Mouse (Mus musculus) MEL (cell line): ENCODE results near the gene Ccdc155. TPM values are rescaled to one million over a fixed set of nuclear protein-coding genes. Genes with fewer than 3 reads are reported as not detected.

Source experiments
- DNase-seq: peaks from one replicate; pipeline ENCODE4 v3.0.0; 2011; ENCODE audit warnings: low read depth, low spot score
- H3K27ac ChIP-seq: 2 replicates; pipeline ENCODE4 v1.5.1; 2012; ENCODE audit warnings: low read depth, mild to moderate bottlenecking, control low read depth, low read length, moderate library complexity; ENCODE audit not compliant: control insufficient read depth
- H3K27me3 ChIP-seq, 2 experiments: fragments of 150-350 bp in 1 of 2; sonication (generic) in 1 of 2; 2 replicates each; pipeline ENCODE4 v1.6.1; 2012; ENCODE audit warnings: low read length in 2 of 2, mild to moderate bottlenecking in 2 of 2, improper control_type of control experiment in 1 of 2, moderate library complexity in 1 of 2; ENCODE audit not compliant: insufficient read depth in 2 of 2, control insufficient read depth in 1 of 2
- H3K36me3 ChIP-seq, 2 experiments: 2 replicates each; pipeline ENCODE4 v1.6.1; 2012 to 2014; ENCODE audit warnings: low read length in 2 of 2, improper control_type of control experiment in 1 of 2, inconsistent platforms in 1 of 2, mild to moderate bottlenecking in 1 of 2; ENCODE audit not compliant: insufficient read depth in 2 of 2, control insufficient read depth in 1 of 2
- H3K4me1 ChIP-seq, 2 experiments: fragments of 150-350 bp in 1 of 2; sonication (generic) in 1 of 2; 2 replicates each; pipeline ENCODE4 v1.6.1; 2012; ENCODE audit warnings: low read length in 2 of 2, improper control_type of control experiment in 1 of 2, mild to moderate bottlenecking in 1 of 2; ENCODE audit not compliant: insufficient read depth in 2 of 2, control insufficient read depth in 1 of 2
- H3K4me3 ChIP-seq, 2 experiments: fragments of 150-350 bp in 1 of 2; sonication (generic) in 1 of 2; 2 replicates each; pipeline ENCODE4 v1.5.1; 2012; ENCODE audit warnings: low read depth in 2 of 2, low read length in 2 of 2, mild to moderate bottlenecking in 2 of 2, moderate library complexity in 2 of 2, control low read depth in 1 of 2, improper control_type of control experiment in 1 of 2; ENCODE audit not compliant: control insufficient read depth in 1 of 2, insufficient read depth in 1 of 2
- H3K79me2 ChIP-seq: 2 replicates; pipeline ENCODE4 v1.6.1; 2012; ENCODE audit warnings: mild to moderate bottlenecking, low read length, moderate library complexity; ENCODE audit not compliant: control insufficient read depth, poor library complexity, insufficient read depth
- H3K9ac ChIP-seq: 2 replicates; pipeline ENCODE4 v1.6.1; 2012; ENCODE audit warnings: low read depth, mild to moderate bottlenecking, control low read depth, low read length, moderate library complexity; ENCODE audit not compliant: control insufficient read depth, poor library complexity, severe bottlenecking
- H3K9me3 ChIP-seq: fragments of 150-350 bp; sonication (generic); replicated peaks from 2 replicates; pipeline ENCODE4 v1.6.1; 2012; ENCODE audit warnings: mild to moderate bottlenecking, low read length, improper control_type of control experiment, moderate library complexity; ENCODE audit not compliant: insufficient read depth
- BHLHE40 ChIP-seq: IDR thresholded peaks from 2 replicates; pipeline ENCODE4 v1.6.1; 2012; ENCODE audit warnings: low read depth, mild to moderate bottlenecking, inconsistent platforms, low read length, improper control_type of control experiment, borderline replicate concordance
- CHD1 ChIP-seq: IDR thresholded peaks from 2 replicates; pipeline ENCODE4 v1.6.1; 2012; ENCODE audit warnings: low read depth, mild to moderate bottlenecking, inconsistent platforms, low read length, improper control_type of control experiment
- CHD2 ChIP-seq: IDR thresholded peaks from 2 replicates; pipeline ENCODE4 v1.6.1; 2011; ENCODE audit warnings: low read length, improper control_type of control experiment
- E2F4 ChIP-seq: IDR thresholded peaks from 2 replicates; pipeline ENCODE4 v1.6.1; 2011; ENCODE audit warnings: low read depth, low read length, improper control_type of control experiment, borderline replicate concordance
- ELF1 ChIP-seq: IDR thresholded peaks from 2 replicates; pipeline ENCODE4 v1.6.1; 2014; ENCODE audit warnings: low read depth, mild to moderate bottlenecking, inconsistent platforms, low read length, improper control_type of control experiment, moderate library complexity
- EP300 ChIP-seq, 2 experiments: IDR thresholded peaks; 2 replicates each; pipeline ENCODE4 v1.6.1; 2011; ENCODE audit warnings: improper control_type of control experiment in 2 of 2, low read length in 2 of 2, low read depth in 1 of 2, mild to moderate bottlenecking in 1 of 2
- JUND ChIP-seq: IDR thresholded peaks from 2 replicates; pipeline ENCODE4 v1.6.1; 2011; ENCODE audit warnings: low read depth, mild to moderate bottlenecking, improper control_type of control experiment, low read length
- KAT2A ChIP-seq: conservative IDR thresholded peaks from 2 replicates; pipeline ENCODE4 v1.6.1; 2012; ENCODE audit warnings: low read depth, low read length, improper control_type of control experiment, inconsistent platforms
- MAFK ChIP-seq: IDR thresholded peaks from 2 replicates; pipeline ENCODE4 v1.6.1; 2011; ENCODE audit warnings: low read depth, mild to moderate bottlenecking, low read length, improper control_type of control experiment, borderline replicate concordance
- MAX ChIP-seq: IDR thresholded peaks from 2 replicates; pipeline ENCODE4 v1.6.1; 2011; ENCODE audit warnings: low read length, improper control_type of control experiment
- MAZ ChIP-seq: IDR thresholded peaks from 2 replicates; pipeline ENCODE4 v1.6.1; 2012; ENCODE audit warnings: low read depth, mild to moderate bottlenecking, inconsistent platforms, low read length, improper control_type of control experiment
- MEF2A ChIP-seq: IDR thresholded peaks from 2 replicates; pipeline ENCODE4 v1.6.1; 2014; ENCODE audit warnings: low read depth, mild to moderate bottlenecking, inconsistent platforms, low read length, improper control_type of control experiment; ENCODE audit not compliant: poor library complexity, insufficient replicate concordance, severe bottlenecking; ENCODE audit errors: extremely low read depth
- MYB ChIP-seq: IDR thresholded peaks from 2 replicates; pipeline ENCODE4 v1.6.1; 2011; ENCODE audit warnings: mild to moderate bottlenecking, low read depth, low read length, improper control_type of control experiment
- MYC ChIP-seq: IDR thresholded peaks from 2 replicates; pipeline ENCODE4 v1.6.1; 2011; ENCODE audit warnings: low read depth, mild to moderate bottlenecking, low read length, improper control_type of control experiment, moderate library complexity
- NELFE ChIP-seq: IDR thresholded peaks from 2 replicates; pipeline ENCODE4 v1.6.1; 2011; ENCODE audit warnings: low read depth, low read length, improper control_type of control experiment
- NRF1 ChIP-seq: IDR thresholded peaks from 2 replicates; pipeline ENCODE4 v1.6.1; 2014; ENCODE audit warnings: low read depth, mild to moderate bottlenecking, inconsistent platforms, low read length, improper control_type of control experiment, moderate library complexity; ENCODE audit not compliant: poor library complexity, insufficient read depth, severe bottlenecking
- POLR2A ChIP-seq, 2 experiments: IDR thresholded peaks; 2 replicates each; pipeline ENCODE4 v1.6.1; 2011 to 2012; ENCODE audit warnings: low read length in 2 of 2, mild to moderate bottlenecking in 2 of 2, control low read depth in 1 of 2, improper control_type of control experiment in 1 of 2, low read depth in 1 of 2, moderate library complexity in 1 of 2; ENCODE audit not compliant: control insufficient read depth in 1 of 2, insufficient read depth in 1 of 2, poor library complexity in 1 of 2
- POLR2AphosphoS5 ChIP-seq: IDR thresholded peaks from 2 replicates; pipeline ENCODE4 v1.6.1; 2012; ENCODE audit warnings: low read depth, borderline replicate concordance, mild to moderate bottlenecking, inconsistent platforms, low read length, moderate library complexity, mixed read lengths
- RAD21 ChIP-seq: IDR thresholded peaks from 2 replicates; pipeline ENCODE4 v1.6.1; 2011; ENCODE audit warnings: mild to moderate bottlenecking, low read depth, low read length, improper control_type of control experiment
- RCOR1 ChIP-seq: IDR thresholded peaks from 2 replicates; pipeline ENCODE4 v1.6.1; 2012; ENCODE audit warnings: low read depth, mild to moderate bottlenecking, inconsistent platforms, low read length, improper control_type of control experiment
- SIN3A ChIP-seq: IDR thresholded peaks from 2 replicates; pipeline ENCODE4 v1.6.1; 2012; ENCODE audit warnings: low read length, improper control_type of control experiment, inconsistent platforms
- SMC3 ChIP-seq: IDR thresholded peaks from 2 replicates; pipeline ENCODE4 v1.6.1; 2011; ENCODE audit warnings: low read depth, low read length, improper control_type of control experiment
- TAL1 ChIP-seq: IDR thresholded peaks from 2 replicates; pipeline ENCODE4 v1.6.1; 2012; ENCODE audit warnings: mild to moderate bottlenecking, inconsistent platforms, low read length, moderate library complexity, mixed read lengths
- TBP ChIP-seq: IDR thresholded peaks from 2 replicates; pipeline ENCODE4 v1.8.0; 2011; ENCODE audit warnings: low read depth, low read length, improper control_type of control experiment
- USF1 ChIP-seq: IDR thresholded peaks from 2 replicates; pipeline ENCODE4 v1.6.1; 2014; ENCODE audit warnings: low read depth, mild to moderate bottlenecking, inconsistent platforms, low read length, improper control_type of control experiment, moderate library complexity
- USF2 ChIP-seq, 2 experiments: IDR thresholded peaks; 2 replicates each; pipeline ENCODE4 v1.6.1; 2011 to 2012; ENCODE audit warnings: improper control_type of control experiment in 2 of 2, low read length in 2 of 2, borderline replicate concordance in 1 of 2, inconsistent platforms in 1 of 2, low read depth in 1 of 2, mild to moderate bottlenecking in 1 of 2; ENCODE audit not compliant: insufficient read depth in 1 of 2
- ZKSCAN1 ChIP-seq: IDR thresholded peaks from 2 replicates; pipeline ENCODE4 v1.6.1; 2012; ENCODE audit warnings: low read depth, mild to moderate bottlenecking, inconsistent platforms, low read length, improper control_type of control experiment, moderate library complexity
- ZMIZ1 ChIP-seq: IDR thresholded peaks from 2 replicates; pipeline ENCODE4 v1.6.1; 2012; ENCODE audit warnings: low read depth, mild to moderate bottlenecking, inconsistent platforms, low read length, improper control_type of control experiment, moderate library complexity
- ZNF384 ChIP-seq: IDR thresholded peaks from 2 replicates; pipeline ENCODE4 v1.6.1; 2012; ENCODE audit warnings: low read depth, mild to moderate bottlenecking, inconsistent platforms, low read length, improper control_type of control experiment
- polyA plus RNA-seq, 2 experiments: library from polyadenylated mRNA; stranded (reverse) in 1 of 2; unstranded in 1 of 2; fragments of >175 nt in 1 of 2; fragments of >200 nt in 1 of 2; gene quantifications; 2 replicates each; pipeline versions ENCODE4 v1.2.1 to v1.2.4; 2012; ENCODE audit warnings: low replicate concordance in 2 of 2, low read depth in 1 of 2; ENCODE audit not compliant: insufficient read length in 2 of 2, insufficient read depth in 1 of 2, missing spikeins in 1 of 2
- total RNA-seq: library from RNA; depleted of rRNA; stranded (reverse); fragments of 300-350 nt; gene quantifications from 2 replicates; pipeline ENCODE4 v1.2.3, GENCODE M21; 2012

The Ccdc155 gene
- total and polyA plus RNA-seq, 3 experiments: 0.27 to 0.38 TPM; not detected in 1

DNA sequence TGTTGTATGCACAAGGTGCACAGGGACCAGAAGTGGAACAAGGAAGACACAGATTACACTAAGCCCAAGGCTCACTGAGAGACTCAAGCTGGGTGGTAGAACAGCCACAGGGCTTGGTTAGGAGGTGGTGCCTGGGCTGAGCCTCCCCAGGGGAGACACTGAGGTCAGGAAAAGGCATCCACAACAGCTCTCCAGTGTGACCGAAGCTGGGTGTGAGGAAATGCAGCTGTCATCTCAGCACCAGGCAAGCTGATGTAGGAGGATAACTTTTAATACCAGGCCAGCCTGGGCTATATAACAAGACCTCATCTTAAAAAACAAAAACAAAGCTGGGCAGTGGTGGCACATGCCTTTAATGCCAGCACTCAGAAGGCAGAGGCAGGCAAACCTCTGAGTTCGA is 13.5 kb downstream of the Ccdc155 start:
- Histone ChIP-seq H3K36me3 (peaks cover 0 to 14% of the 10 kb centered on the region in 2 experiments; a peak in 2 of 4 replicates), H3K9me3 (no peaks in the 10 kb centered on the region), H3K9ac (no peak overlapping the region), H3K27me3 (no peaks in the 10 kb centered on the region), H3K27ac (no peak overlapping the region), H3K4me1 (peaks cover 26 to 41% of the 10 kb centered on the region in 2 experiments), H3K4me3 (no peak overlapping the region), H3K79me2 (no peaks in the 10 kb centered on the region)
- TF ChIP-seq MYC: no peak
- no peak for TF ChIP-seq BHLHE40
- no peak for TF ChIP-seq MAFK
- no peak for TF ChIP-seq TBP
- no peak for TF ChIP-seq ELF1
- TF ChIP-seq E2F4: no peak
- no peak for TF ChIP-seq ZNF384
- no peak for TF ChIP-seq MAX
- no peak for TF ChIP-seq NRF1
- no peak for TF ChIP-seq RCOR1
- no peak for DNase-seq

DNA sequence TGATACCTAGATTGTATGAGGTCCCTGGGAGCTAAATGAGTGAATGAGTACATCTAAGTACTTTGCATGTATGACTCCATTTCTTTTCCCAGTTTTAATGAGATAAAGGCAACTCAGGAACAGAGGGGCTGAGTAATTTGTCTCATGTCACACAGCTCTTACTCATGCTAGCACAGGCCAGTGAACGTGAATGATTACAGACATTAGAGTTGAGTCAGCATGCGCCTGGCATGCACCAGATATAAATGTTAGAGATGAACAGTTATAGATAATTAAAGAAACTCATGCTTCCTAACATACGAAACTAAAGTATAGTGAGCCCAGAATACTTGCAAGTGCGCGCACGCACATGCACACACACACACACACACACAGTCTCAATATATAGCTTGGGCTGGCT is 14.5 kb downstream of the Ccdc155 start:
- peaks cover 0 to 14% of the 10 kb centered on the region in 2 experiments; a peak in 2 of 4 replicates for H3K36me3 ChIP-seq
- no peaks in the 10 kb centered on the region for H3K79me2 ChIP-seq
- peaks cover 26 to 41% of the 10 kb centered on the region in 2 experiments for H3K4me1 ChIP-seq
- peak; percentile 70 for DNase-seq
- no peaks in the 10 kb centered on the region for H3K9me3 ChIP-seq
- no peaks in the 10 kb centered on the region for H3K27me3 ChIP-seq
- no peak overlapping the region for H3K9ac ChIP-seq
- H3K4me3 ChIP-seq: no peak overlapping the region
- H3K27ac ChIP-seq: peak overlapping the region; percentile 34
- TF ChIP-seq TBP (no peak), JUND (no peak), TAL1 (peak; percentile 48; the same call in 1 of the 2 replicates), USF1 (no peak), ZMIZ1 (no peak), SMC3 (no peak), MEF2A (no peak), SIN3A (no peak), POLR2AphosphoS5 (no peak), ELF1 (no peak), KAT2A (no peak), CHD2 (no peak), RAD21 (no peak), NELFE (no peak), ZKSCAN1 (no peak), E2F4 (no peak), MAZ (no peak), USF2 (IDR thresholded peaks at IDR 0.05; ENCODE audit: borderline replicate concordance in 1 of 2, insufficient read depth in 1 of 2, low read depth in 1 of 2, low read length in 2 of 2) (no peak), ZNF384 (no peak), RCOR1 (peak; percentile 35; the same call in 1 of the 2 replicates), EP300 (IDR thresholded peaks at IDR 0.05; ENCODE audit: low read depth in 1 of 2, low read length in 2 of 2) (peak; percentile 80 to 85), BHLHE40 (0 out of 2 replicates have a peak, but pooled peaks have one; percentile 28), NRF1 (no peak; the same call in 1 of the 2 replicates), POLR2A (IDR thresholded peaks at IDR 0.05; ENCODE audit: control insufficient read depth in 1 of 2, insufficient read depth in 1 of 2, low read depth in 1 of 2, low read length in 2 of 2, poor library complexity in 1 of 2) (no peak), MAFK (no peak; the same call in 1 of the 2 replicates), MYB (0 out of 2 replicates have a peak, but pooled peaks have one; percentile 34), MYC (0 out of 2 replicates have a peak, but pooled peaks have one; percentile 46), CHD1 (no peak)
